Mouse (Mus musculus) heart, postnatal 25 days (tissue): Measurements from ENCODE around the gene Tnfrsf22. TPM values are rescaled to one million over a fixed set of nuclear protein-coding genes. Genes with fewer than 3 reads are reported as not detected.
"Not testable (repeated sequence)": the region's sequence is repeated elsewhere in the genome, so short reads cannot be mapped to it uniquely, and the experiment has no call there.

Source experiments
- DNase-seq: peaks from one replicate; pipeline ENCODE4 v3.0.0; 2022; ENCODE audit warnings: low spot score
- intact Hi-C: fragments of 180-260 bp; cut with DNase I; formaldehyde crosslinking; loops from one replicate; pipeline ENCODE4 v1.15.1; 2025
- total RNA-seq, 2 experiments: library from RNA; stranded (reverse); gene quantifications; 2 replicates each; pipeline ENCODE4 v1.2.3; 2021

Tnfrsf22 gene
- total RNA-seq, result 1 to 10 TPM; 1.6 to 2.3 TPM

- peak; percentile 68 for DNase-seq
- intact Hi-C loops, result loop anchor here (5.0 kb wide), 1 partner anchor 52 kb away; no protein-coding TSS in a partner anchor
Observed at GRCm38 (mm10) chr7:143649034-143649768, at the start of gene Tnfrsf22. Gene Tnfrsf22 (minus strand): TSS chr7:143649661.

DNA sequence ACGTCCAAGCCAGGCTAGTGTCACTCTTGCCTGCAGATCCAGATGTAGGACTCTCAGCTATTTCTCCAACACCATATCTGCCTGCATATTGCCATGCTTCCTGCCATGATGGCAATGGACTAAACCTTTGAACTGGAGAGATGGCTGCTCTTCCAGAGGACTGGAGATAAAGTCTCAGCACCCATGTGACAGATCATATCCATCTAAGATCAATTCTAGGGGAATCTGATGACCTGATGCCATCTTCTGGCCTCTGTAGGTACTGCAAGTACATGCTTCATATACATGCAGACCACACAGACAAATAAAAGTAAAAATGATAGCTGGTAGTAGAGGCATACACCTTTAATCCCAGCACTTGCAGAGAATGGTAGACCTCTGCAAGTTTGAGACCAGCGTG, 46.7 kb upstream of the Tnfrsf22 start:
- no peak for DNase-seq
- intact Hi-C loops, result loop anchor here (1.0 kb wide), 1 partner anchor 112 kb away; no protein-coding TSS in a partner anchor

DNA sequence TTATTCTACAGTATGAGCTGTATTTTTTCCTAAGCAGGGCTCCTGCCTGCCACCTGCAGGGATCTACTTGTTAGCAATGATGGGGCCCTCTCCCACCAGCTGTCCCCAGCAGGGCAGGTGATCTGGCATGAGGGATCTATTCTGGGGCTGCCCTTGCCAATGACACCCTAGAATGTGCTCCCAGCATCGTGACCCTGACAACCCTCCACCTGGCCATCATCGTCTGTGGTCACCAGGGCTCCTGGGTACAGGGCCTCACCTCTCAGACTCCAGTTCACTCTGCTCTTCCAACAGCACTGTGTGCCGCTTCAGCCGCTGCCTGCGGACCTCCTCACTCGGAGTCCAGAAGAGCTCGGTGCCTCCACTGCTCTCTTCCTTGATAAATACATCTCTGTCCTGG, 45.1 kb upstream of the Tnfrsf22 start:
- intact Hi-C loops, result no loop called here
- DNase-seq, result no peak

GRCm38 (mm10) chr7:143692746-143693510, 43.5 kb upstream of the Tnfrsf22 start:
- no peak for DNase-seq
- intact Hi-C loops, result no loop called here

DNA sequence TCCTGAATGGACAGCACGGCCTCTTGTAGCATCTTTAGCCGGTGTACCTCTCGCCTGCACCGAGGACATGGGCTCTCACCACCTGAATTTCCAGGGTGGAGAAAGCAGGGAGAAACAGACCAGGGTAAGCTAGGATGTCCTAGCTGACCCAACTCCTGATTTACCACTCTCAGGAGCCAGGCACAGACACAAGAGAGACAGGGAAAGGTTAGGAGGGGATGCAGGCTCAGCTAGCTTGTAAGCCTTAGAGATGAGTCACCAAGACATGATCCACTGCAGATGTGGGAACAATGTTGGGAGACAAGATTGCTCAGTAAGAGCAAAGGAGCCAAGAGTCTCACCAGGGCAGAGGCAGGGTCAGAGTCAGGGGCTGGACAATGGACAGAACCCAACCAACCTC, 42.4 kb upstream of the Tnfrsf22 start:
- DNase-seq, result no peak
- intact Hi-C loops, result no loop called here

DNA sequence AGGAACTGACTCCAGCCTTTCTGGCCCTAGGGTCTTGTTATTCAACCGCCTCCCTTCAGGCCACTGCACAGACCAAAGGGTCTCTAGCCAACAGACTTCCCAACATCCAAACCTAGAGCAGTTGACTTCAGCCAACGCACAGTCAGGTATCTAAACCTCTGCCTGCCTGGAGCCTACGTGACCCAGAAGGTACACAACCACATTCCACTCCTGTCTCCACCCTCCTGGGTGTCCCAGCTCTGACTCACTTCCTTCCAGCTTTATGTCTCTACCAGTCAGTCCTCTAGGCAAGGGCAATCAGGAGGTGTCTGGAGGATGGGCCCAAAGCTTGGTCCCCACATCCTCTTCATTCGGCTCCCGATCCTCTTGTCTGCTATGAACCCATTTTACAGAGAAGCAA, 41.7 kb upstream of the Tnfrsf22 start:
- DNase-seq, result no peak
- intact Hi-C loops, result no loop called here

DNA sequence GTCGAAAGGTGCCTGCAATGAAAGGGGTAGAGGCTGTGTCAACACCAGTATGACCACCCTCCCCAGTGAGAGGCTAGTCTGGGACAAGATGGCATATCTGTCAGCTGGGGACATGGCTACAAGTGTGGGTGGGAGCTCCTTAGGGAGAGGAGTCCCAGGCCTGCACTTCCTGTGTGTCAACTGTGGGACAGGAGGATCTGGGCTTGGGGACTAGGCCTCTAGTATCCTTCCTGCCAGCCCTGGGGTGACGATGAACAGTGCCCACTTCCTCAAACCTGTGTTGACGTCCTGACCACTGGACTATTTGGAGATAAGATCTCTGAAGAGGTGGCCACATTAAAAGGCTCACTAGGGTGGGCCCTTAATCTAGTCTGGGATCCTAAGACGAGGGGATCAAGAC, 40.5 kb upstream of the Tnfrsf22 start:
- DNase-seq, result no peak

DNA sequence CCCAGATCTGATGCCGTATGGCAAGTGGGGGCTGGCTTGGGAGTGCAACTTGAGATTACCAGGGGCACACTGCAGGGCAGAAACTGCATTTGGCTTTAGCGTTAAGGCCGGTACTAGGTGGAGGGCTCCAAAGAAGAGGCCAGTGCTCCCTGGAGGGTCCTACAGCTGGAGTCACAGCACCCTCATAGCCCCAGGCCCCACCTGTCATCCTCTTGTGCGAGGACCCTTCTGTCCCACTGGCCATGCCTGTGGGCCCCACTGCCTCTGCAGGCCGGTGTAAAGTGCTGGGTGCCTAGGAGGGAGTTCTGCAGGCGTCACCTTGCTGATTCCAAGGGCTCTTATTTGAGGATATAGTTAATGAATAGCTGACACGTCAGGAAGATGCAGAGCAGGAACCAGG, 40.0 kb upstream of the Tnfrsf22 start:
- intact Hi-C loops, result no loop called here
- no peak for DNase-seq

More for the DNA sequence above, 40.5 kb upstream of the Tnfrsf22 start:
- intact Hi-C loops, result no loop called here

DNA sequence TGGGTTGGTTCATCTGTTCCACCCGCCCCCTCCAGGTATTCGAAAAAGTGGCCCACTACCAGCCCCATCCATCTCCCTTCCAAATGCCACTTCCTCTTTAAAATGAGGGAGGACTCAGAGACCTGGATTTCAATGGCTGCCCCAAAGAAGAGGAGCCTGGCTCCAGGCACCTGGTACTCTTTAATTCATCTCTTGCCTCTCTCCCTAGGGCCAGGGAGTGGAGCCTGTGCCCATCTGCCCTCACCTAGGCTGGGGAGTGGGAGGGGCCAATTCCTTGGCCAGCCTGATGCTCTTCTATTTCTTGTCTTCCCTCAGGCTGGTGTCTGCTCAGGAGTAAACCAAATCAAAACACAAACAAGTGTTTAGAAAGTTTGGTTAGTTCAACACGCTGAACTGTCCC, 37.2 kb upstream of the Tnfrsf22 start:
- DNase-seq, intact Hi-C loops: not testable (repeated sequence)

GRCm38 (mm10) chr7:143686191-143686590, 36.7 kb upstream of the Tnfrsf22 start:
- intact Hi-C loops, DNase-seq: not testable (repeated sequence)

- peak; percentile 64 for DNase-seq
- intact Hi-C loops, result no loop called here
Observed at GRCm38 (mm10) chr7:143685359-143686067, 36.1 kb upstream of the Tnfrsf22 start, which contains the start of gene Tnfrsf23. Gene Tnfrsf23 (minus strand): TSS chr7:143685872.

DNA sequence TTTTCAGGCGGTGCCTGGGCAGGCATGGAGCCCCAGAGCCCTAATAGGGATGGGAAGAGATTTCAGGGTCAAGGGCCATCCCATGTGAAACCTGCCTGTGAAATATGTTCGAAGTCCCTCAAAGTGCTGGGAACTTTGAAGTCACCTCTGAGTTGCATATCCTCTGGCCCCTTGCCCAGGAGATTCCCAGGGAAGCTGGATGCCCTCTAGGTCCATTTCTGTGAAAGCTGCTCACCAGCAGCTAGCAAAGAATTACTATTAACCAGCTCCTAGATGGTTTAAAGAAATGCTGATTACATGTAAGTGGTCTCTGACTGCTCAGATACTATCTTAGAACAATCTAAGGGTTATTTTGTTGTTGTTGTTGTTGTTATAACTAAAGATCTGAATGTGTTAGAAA, 35.1 kb upstream of the Tnfrsf22 start:
- intact Hi-C loops, DNase-seq: not testable (repeated sequence)

DNA sequence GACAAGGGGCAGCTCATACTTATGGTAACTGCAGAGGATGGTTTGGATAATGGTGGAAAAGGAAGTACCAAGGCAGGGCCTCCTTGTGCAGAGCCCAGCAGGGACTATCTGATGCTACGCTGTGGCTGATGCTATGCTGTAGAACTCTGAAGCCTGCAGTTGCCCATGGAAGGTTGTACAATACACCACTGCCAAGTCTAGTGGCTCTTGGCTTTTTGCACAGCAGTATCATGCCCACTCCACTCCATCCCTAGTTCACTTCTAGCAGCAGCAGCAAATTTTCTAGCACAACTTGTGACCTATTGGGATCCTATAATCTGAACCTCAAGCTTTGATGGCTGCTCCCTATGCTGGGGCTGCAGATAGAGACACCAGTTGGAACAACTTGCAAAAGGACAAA, 32.1 kb upstream of the Tnfrsf22 start:
- DNase-seq, result no peak
- intact Hi-C loops, result no loop called here

- intact Hi-C loops, DNase-seq: not testable (repeated sequence)
Observed at GRCm38 (mm10) chr7:143680836-143681235, 31.4 kb upstream of the Tnfrsf22 start.

GRCm38 (mm10) chr7:143679650-143680049, 30.2 kb upstream of the Tnfrsf22 start:
- DNase-seq, intact Hi-C loops: not testable (repeated sequence)

- intact Hi-C loops, result no loop called here
- DNase-seq, result no peak
Observed at GRCm38 (mm10) chr7:143666427-143667311, 17.2 kb upstream of the Tnfrsf22 start.

- no peak for DNase-seq
- intact Hi-C loops, result no loop called here
Observed at GRCm38 (mm10) chr7:143663470-143663869, 14.0 kb upstream of the Tnfrsf22 start.

- DNase-seq, result no peak
- intact Hi-C loops, result no loop called here
Observed at GRCm38 (mm10) chr7:143660797-143661196, 11.3 kb upstream of the Tnfrsf22 start.

- intact Hi-C loops, result loop anchor here (5.0 kb wide), 1 partner anchor 53 kb away; no protein-coding TSS in a partner anchor
Observed at GRCm38 (mm10) chr7:143649769-143650346, 397 bp upstream of the Tnfrsf22 start.

More at GRCm38 (mm10) chr7:143649769-143650346, 397 bp upstream of the Tnfrsf22 start:
- not testable (repeated sequence) for DNase-seq
